Mouse (Mus musculus): Measurements from ENCODE around the gene Gdpgp1. TPM values are rescaled to one million over a fixed set of nuclear protein-coding genes. Genes with fewer than 3 reads are reported as not detected.

Gdpgp1 gene
- polyA plus RNA-seq, 1 experiment, result 1.8 TPM

DNA sequence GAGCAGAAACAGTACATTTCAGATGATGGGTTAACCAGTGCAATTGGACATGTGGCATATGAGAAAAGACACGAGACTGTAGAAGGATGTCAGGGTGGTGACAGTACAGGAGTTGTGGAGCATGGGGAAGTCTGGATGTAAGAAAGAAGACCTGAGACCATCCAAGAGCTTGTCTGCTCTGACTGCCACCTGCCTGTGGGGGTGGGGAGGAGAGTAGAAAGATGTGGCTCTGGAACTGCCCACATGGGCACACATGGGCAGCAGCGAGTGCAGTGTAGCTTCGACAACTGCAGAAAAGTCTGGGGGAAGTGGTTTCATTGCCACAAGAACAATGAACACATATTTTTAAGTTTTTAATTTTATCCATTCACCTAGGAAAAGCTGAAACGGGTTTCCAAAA lies 35.3 kb upstream of the Gdpgp1 start:
- WGBS, result 8% methylated on average over 4 of the region's 4 CpGs
- H3K4me1 ChIP-seq (ENCODE audit: control insufficient read depth, insufficient read depth, low read length), result peaks cover 26% of the 10 kb centered on the region
- no peak overlapping the region for H3K4me3 ChIP-seq (replicated peaks; ENCODE audit: control insufficient read depth, low read depth, low read length)
- peak overlapping the region; percentile 99 for H3K27ac ChIP-seq (ENCODE audit: control insufficient read depth, insufficient read depth, low read depth, low read length, poor library complexity)
- TF ChIP-seq POLR2A (IDR thresholded peaks at IDR 0.05; ENCODE audit: borderline replicate concordance, control insufficient read depth, low read depth, low read length), result no peak
- TF ChIP-seq CTCF (IDR thresholded peaks at IDR 0.05; ENCODE audit: control insufficient read depth, insufficient read depth, low read length), result peak; percentile 13; the same call in 1 of the 2 replicates

DNA sequence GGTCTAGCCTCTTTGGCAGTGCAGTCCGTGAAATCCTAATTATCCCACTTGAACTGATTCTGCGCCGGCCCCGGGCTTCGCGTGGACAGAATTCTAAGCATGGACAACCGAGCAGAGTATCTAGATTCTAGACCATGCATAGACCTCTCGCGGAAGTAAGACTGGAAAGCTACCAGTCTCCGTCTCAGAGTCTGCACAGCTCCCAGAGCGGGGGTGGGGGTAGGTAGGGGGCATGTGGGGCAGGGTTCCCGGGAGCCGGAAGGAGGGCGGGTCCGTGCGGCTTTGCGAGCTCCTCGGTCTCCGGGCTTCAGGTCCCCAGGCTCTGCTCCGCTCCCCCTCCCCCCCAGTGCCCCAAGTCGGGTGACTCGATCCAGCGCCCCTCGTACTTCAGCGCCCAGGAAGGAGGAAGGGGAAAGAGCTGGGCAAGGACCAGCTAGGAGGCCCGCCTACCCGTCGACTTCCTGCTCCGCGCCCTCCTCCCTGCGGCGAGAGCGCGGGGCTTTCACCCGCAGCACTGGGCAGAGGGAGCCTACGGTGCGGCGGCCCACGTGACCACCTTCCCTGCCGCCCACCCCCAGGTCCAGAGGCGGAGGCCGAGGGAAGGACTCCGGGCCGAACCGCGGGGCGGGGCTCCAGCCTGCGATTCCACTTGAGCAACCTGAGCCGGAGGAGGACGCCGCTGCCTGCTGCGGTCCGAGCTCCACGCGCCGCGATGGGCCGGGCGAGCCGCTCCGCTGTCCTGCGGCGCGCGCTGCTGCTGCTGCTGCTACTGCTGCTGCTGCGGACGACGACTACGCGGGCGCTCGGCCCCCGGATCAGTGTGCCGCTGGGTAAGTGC lies 34.5 kb upstream of the Gdpgp1 start:
- peak; percentile 61; the same call in 1 of the 2 replicates for TF ChIP-seq POLR2A (IDR thresholded peaks at IDR 0.05; ENCODE audit: borderline replicate concordance, control insufficient read depth, low read depth, low read length)
- TF ChIP-seq CTCF (IDR thresholded peaks at IDR 0.05; ENCODE audit: control insufficient read depth, insufficient read depth, low read length), result no peak
- Histone ChIP-seq H3K4me1 (ENCODE audit: control insufficient read depth, insufficient read depth, low read length) (peaks cover 32% of the 10 kb centered on the region), H3K4me3 (replicated peaks; ENCODE audit: control insufficient read depth, low read depth, low read length) (peak overlapping the region; percentile 98), H3K27ac (ENCODE audit: control insufficient read depth, insufficient read depth, low read depth, low read length, poor library complexity) (peak overlapping the region; percentile 99)
- under 1% methylated on average over 71 of the region's 74 CpGs for WGBS

DNA sequence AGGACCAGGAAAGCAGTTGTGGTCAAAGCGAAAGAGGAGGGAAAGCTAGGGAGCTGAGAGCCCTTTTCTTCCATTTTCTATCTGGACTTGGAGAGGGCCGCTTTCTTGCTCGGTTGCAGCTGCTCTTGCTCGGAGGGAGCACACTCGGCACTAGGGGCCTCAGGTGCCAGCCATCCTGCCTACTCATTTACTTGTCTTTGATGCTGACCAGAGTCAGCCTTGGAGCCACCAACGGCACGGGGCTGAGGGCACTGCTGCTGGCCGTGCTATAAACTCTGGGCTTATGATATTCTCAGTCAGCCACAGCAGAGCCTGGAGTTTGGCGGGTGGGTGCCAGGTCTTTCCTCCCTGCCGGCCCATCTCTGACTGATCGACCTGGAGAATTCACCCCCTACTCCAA lies 33.8 kb upstream of the Gdpgp1 start:
- Histone ChIP-seq H3K4me1 (ENCODE audit: control insufficient read depth, insufficient read depth, low read length) (peaks cover 35% of the 10 kb centered on the region), H3K4me3 (replicated peaks; ENCODE audit: control insufficient read depth, low read depth, low read length) (peak overlapping the region; percentile 98), H3K27ac (ENCODE audit: control insufficient read depth, insufficient read depth, low read depth, low read length, poor library complexity) (peak overlapping the region; percentile 99)
- TF ChIP-seq CTCF (IDR thresholded peaks at IDR 0.05; ENCODE audit: control insufficient read depth, insufficient read depth, low read length), result 0 out of 2 replicates have a peak, but pooled peaks have one; percentile 1
- TF ChIP-seq POLR2A (IDR thresholded peaks at IDR 0.05; ENCODE audit: borderline replicate concordance, control insufficient read depth, low read depth, low read length), result peak; percentile 43; the same call in 1 of the 2 replicates
- WGBS, result under 1% methylated on average over 11 of the region's 11 CpGs

- Histone ChIP-seq H3K4me3 (replicated peaks; ENCODE audit: control insufficient read depth, low read depth, low read length) (peak overlapping the region; percentile 98), H3K27ac (ENCODE audit: control insufficient read depth, insufficient read depth, low read depth, low read length, poor library complexity) (peak overlapping the region; percentile 99), H3K4me1 (ENCODE audit: control insufficient read depth, insufficient read depth, low read length) (peaks cover 34% of the 10 kb centered on the region)
- TF ChIP-seq CTCF (IDR thresholded peaks at IDR 0.05; ENCODE audit: control insufficient read depth, insufficient read depth, low read length), result no peak
- TF ChIP-seq POLR2A (IDR thresholded peaks at IDR 0.05; ENCODE audit: borderline replicate concordance, control insufficient read depth, low read depth, low read length), result no peak
- WGBS, result 10% methylated on average over 6 of the region's 6 CpGs
Observed at GRCm38 (mm10) chr7:80199286-80199685, 33.4 kb upstream of the Gdpgp1 start.

GRCm38 (mm10) chr7:80199851-80200587 lies 32.6 kb upstream of the Gdpgp1 start:
- 76% methylated on average over 11 of the region's 11 CpGs for WGBS
- Histone ChIP-seq H3K4me1 (ENCODE audit: control insufficient read depth, insufficient read depth, low read length) (peaks cover 33% of the 10 kb centered on the region), H3K4me3 (replicated peaks; ENCODE audit: control insufficient read depth, low read depth, low read length) (peak overlapping the region; percentile 98), H3K27ac (ENCODE audit: control insufficient read depth, insufficient read depth, low read depth, low read length, poor library complexity) (peak overlapping the region; percentile 0; the same call in 1 of the 2 replicates)
- TF ChIP-seq CTCF (IDR thresholded peaks at IDR 0.05; ENCODE audit: control insufficient read depth, insufficient read depth, low read length), result no peak
- TF ChIP-seq POLR2A (IDR thresholded peaks at IDR 0.05; ENCODE audit: borderline replicate concordance, control insufficient read depth, low read depth, low read length), result no peak

- Histone ChIP-seq H3K27ac (ENCODE audit: control insufficient read depth, insufficient read depth, low read depth, low read length, poor library complexity) (no peak overlapping the region; the same call in 1 of the 2 replicates), H3K4me1 (ENCODE audit: control insufficient read depth, insufficient read depth, low read length) (peaks cover 33% of the 10 kb centered on the region), H3K4me3 (replicated peaks; ENCODE audit: control insufficient read depth, low read depth, low read length) (peak overlapping the region; percentile 98)
- WGBS, result 82% methylated on average over 6 of the region's 6 CpGs
- TF ChIP-seq CTCF (IDR thresholded peaks at IDR 0.05; ENCODE audit: control insufficient read depth, insufficient read depth, low read length) (no peak), POLR2A (IDR thresholded peaks at IDR 0.05; ENCODE audit: borderline replicate concordance, control insufficient read depth, low read depth, low read length) (no peak)
Observed at GRCm38 (mm10) chr7:80200588-80200945, 32.1 kb upstream of the Gdpgp1 start.

GRCm38 (mm10) chr7:80200963-80201539 lies 31.6 kb upstream of the Gdpgp1 start:
- 61% methylated on average over 5 of the region's 5 CpGs for whole genome bisulfite sequencing
- H3K4me1 ChIP-seq (ENCODE audit: control insufficient read depth, insufficient read depth, low read length), result peaks cover 36% of the 10 kb centered on the region
- H3K27ac ChIP-seq (ENCODE audit: control insufficient read depth, insufficient read depth, low read depth, low read length, poor library complexity), result peak overlapping the region; percentile 49
- TF ChIP-seq POLR2A (IDR thresholded peaks at IDR 0.05; ENCODE audit: borderline replicate concordance, control insufficient read depth, low read depth, low read length) (0 out of 2 replicates have a peak, but pooled peaks have one; percentile 5), CTCF (IDR thresholded peaks at IDR 0.05; ENCODE audit: control insufficient read depth, insufficient read depth, low read length) (no peak)
- peak overlapping the region; percentile 22 for H3K4me3 ChIP-seq (replicated peaks; ENCODE audit: control insufficient read depth, low read depth, low read length)

All from bone marrow, adult 2 months (tissue).